Mouse (Mus musculus) gastrocnemius, postnatal 4 days (tissue): ENCODE measurements around the gene Trp73. TPM values are rescaled to one million over a fixed set of nuclear protein-coding genes. Genes with fewer than 3 reads are reported as not detected.
A peak's percentile ranks its signal among the peaks of the same experiment; 100 is the strongest.

Experiments
- DNase-seq, 2 experiments: peaks; one replicate each; pipeline ENCODE4 v3.0.0; 2021 to 2022; ENCODE audit warnings: low spot score in 2 of 2, mixed read lengths in 2 of 2
- total RNA-seq, 2 experiments: library from RNA; stranded (reverse); gene quantifications; 2 replicates each; pipeline ENCODE4 v1.2.3; 2021

Trp73 gene
- total RNA-seq, 2 experiments from 2014 or later, result 0.23 TPM; not detected in 1

GRCm38 (mm10) chr4:154042577-154042976, 97.4 kb downstream of the Trp73 start, which contains the start of gene Ccdc27:
Gene Ccdc27 (minus strand): TSS chr4:154042677.
- no peak for DNase-seq

GRCm38 (mm10) chr4:154037123-154037522, 102.9 kb downstream of the Trp73 start:
- no peak for DNase-seq

- DNase-seq, result no peak
These were observed 111.4 kb downstream of the Trp73 start for GRCm38 (mm10) chr4:154028646-154029045.

- DNase-seq, result no peak
These were observed 111.9 kb downstream of the Trp73 start for GRCm38 (mm10) chr4:154028066-154028465.

GRCm38 (mm10) chr4:154026441-154026761, 113.6 kb downstream of the Trp73 start:
- no peak for DNase-seq

- DNase-seq, result peak; percentile 55 to 81
These were observed 114.2 kb downstream of the Trp73 start, which contains the start of gene Smim1 for GRCm38 (mm10) chr4:154025641-154026440. Gene Smim1 (minus strand): TSS chr4:154026230.

GRCm38 (mm10) chr4:154024729-154025521, 115.1 kb downstream of the Trp73 start:
- DNase-seq, result no peak

- DNase-seq, result no peak
These were observed 116.0 kb downstream of the Trp73 start for GRCm38 (mm10) chr4:154023754-154024601.

- DNase-seq, result no peak
These were observed 117.2 kb downstream of the Trp73 start for GRCm38 (mm10) chr4:154022844-154023243.

GRCm38 (mm10) chr4:154022407-154022806, 117.6 kb downstream of the Trp73 start:
- DNase-seq, result no peak

GRCm38 (mm10) chr4:154021432-154021831, 118.6 kb downstream of the Trp73 start:
- DNase-seq, result no peak

- DNase-seq, result peak in 1 of 2 experiments; percentile 38
These were observed 120.4 kb downstream of the Trp73 start for GRCm38 (mm10) chr4:154019571-154019970.

GRCm38 (mm10) chr4:154015476-154015875, 124.5 kb downstream of the Trp73 start:
- DNase-seq, result no peak

GRCm38 (mm10) chr4:154012132-154012882, 127.7 kb downstream of the Trp73 start:
- DNase-seq, result peak in 1 of 2 experiments; percentile 39

GRCm38 (mm10) chr4:154011646-154012089, 128.3 kb downstream of the Trp73 start, which contains the start of gene Lrrc47:
Gene Lrrc47 (plus strand): TSS chr4:154011731.
- peak; percentile 53 to 83 for DNase-seq

GRCm38 (mm10) chr4:154010907-154011645, 128.9 kb downstream of the Trp73 start:
- DNase-seq, result no peak

- no peak for DNase-seq
These were observed 132.2 kb downstream of the Trp73 start for GRCm38 (mm10) chr4:154007759-154008158.

GRCm38 (mm10) chr4:154006264-154006663, 133.7 kb downstream of the Trp73 start:
- no peak for DNase-seq
